Mouse (Mus musculus): Measurements from ENCODE around the gene Ttll12. TPM values are rescaled to one million over a fixed set of nuclear protein-coding genes. Genes with fewer than 3 reads are reported as not detected.

Ttll12 gene
- polyA plus RNA-seq (2012; rRNA removed): 20.0 and 20.1 TPM in 2 replicates

DNA sequence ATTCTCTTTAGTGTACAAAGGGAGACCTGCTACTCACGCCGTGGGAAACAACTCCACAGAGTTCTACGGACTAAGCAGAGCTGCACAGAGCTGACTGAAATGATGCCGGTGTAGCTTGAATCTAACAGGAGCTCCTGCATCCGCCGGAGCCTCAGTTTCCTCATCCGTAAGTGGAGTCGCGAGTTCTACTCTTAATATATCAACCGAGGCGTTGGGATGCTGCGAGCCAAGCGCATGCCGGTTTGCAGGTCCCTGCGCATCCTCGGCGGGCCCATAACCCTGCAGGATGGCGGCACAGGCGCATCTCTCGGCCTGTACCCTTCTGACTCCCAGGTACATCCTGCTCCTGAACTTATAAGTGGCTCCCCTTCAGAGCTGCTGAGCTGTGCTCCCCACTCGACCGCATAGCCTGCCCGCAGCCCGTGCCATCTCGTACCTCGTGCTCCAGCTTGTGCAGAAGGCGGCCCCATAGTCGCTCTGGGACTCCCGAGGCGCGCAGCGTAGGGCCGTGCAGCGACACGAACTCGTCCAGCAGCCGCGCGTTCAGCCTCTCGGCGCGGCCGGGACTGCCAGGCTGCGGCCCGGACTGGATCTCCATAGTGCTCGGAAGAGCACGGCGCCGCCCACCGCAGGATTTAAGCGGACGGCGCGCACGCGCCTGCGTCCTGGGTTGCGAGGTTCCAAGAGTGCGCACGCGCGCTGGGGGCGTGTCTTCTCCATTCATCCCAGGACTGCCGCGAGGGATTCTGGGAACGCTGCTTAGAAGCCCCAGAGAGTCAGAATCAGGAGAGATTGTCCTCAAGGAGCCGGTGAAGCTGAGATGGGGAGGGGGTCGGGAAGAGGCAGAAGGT, at the start of gene Ttll12:
Ttll12 (minus strand) TSS at position 645 of the 851 bp plus-strand sequence.
- no peak for DNase-seq (ENCODE audit: low read depth)

DNA sequence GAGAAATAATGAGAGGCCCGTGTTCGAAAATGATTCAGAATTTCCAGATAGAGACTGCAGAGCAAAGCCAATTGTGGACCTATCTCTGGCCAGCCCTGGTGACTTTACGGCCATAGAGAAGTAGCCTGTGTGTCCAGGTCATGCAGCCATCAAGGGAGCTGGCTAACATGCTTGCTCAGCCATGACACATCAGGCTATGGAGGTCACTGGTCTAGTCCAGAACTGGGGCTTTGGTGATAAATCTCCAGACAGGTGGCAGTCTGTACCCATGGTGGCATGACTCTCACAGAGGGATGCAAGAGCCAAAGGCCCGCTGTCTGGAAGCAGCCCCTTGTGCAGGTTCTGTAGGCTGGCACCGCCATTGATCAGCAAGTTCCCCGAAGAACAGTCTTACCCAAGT, 47.6 kb upstream of the Ttll12 start:
- DNase-seq (ENCODE audit: low read depth): no peak

DNA sequence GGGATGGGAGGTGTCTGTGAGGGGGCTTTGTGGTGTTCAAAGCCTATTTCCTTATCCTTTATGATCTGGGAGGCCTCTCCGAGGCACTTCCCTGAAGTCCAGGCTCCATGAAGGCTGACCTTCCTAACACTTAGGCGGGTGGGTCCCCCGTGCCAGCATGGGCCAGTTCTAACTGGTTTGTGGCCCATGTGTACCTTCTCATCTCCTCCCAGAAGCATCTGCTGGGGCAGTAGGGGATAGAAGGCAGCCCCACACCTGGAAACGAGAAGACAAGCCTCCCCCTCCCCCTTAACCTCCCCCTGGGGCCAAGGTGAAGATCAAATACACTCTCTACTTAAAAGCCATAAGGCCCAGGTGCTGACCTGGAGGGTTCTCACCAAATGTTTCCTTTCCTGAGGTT, 45.3 kb upstream of the Ttll12 start:
- no peak for DNase-seq (ENCODE audit: low read depth)

DNA sequence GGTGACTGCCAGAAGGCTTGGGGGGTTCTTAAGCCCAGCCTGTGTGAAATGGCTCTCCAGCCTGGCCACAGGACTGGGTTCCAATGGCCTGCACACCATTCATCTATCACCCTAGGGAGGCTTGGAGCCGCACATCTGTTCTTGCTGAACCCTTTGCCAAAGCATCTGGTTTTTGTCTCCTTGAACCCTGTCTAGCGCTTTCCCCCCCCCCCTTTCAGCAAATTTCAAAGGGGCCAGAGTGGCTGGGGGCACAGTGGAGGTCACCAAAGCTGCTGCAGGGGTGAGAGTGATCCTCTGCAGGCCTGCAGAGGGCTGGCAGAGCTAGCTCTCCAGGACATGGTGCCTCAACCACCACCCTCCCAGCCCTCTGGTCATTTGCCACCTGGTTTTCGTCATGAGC, 44.2 kb upstream of the Ttll12 start:
- no peak for DNase-seq (ENCODE audit: low read depth)

DNA sequence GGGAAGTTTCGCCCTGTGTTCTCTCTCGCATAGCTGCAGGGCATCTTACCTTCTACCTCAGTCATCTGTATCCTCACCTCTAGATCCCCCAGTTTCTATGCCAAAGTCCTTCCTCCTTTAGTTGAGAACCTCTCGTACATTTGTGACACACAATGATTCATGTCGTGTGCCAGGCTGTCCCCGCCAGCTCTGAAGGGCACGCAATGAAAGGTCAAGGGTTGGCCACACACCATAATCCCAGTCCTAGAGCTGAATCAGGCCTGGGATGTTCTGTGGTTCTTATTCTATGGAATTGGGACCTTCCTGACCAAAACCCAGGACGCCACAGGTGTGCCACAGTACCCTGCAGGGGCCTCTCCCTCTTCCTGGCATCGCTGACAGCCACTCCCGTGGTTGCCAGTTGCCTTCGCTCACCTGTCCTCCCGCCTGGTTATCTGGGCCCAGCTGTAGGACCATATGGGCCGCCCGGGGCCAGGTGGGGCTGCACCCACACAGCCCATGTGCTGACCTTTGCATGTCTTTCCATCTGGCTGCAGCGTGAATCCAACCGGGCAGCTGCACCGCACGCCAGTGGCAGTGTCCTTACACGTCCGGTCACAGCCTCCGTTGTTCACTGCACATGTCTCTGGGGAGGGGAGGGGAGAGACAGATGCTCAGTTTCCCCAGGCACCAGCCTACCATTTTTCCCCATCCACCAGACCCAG, 43.4 kb upstream of the Ttll12 start:
- DNase-seq (ENCODE audit: low read depth): no peak

DNA sequence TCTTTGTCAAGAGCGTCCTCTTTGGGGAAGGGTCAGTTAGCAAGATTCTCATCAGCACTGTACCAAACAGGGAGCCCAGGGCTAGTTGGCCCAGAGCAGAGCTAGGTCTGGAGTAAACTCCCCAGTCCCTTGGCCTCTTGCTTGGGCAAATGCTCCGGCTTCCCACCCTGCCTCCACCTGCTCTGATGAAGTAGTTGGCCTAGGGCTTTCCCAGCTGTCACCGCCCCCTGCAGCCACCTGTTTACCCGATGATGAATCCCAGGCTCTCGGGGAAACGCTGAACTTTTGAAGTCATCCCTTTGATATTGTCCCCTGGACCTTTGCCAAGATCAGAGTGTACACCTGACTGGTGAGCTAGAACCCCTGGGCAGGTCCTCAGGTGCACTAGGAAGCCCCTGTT, 41.8 kb upstream of the Ttll12 start:
- DNase-seq (ENCODE audit: low read depth): no peak

DNA sequence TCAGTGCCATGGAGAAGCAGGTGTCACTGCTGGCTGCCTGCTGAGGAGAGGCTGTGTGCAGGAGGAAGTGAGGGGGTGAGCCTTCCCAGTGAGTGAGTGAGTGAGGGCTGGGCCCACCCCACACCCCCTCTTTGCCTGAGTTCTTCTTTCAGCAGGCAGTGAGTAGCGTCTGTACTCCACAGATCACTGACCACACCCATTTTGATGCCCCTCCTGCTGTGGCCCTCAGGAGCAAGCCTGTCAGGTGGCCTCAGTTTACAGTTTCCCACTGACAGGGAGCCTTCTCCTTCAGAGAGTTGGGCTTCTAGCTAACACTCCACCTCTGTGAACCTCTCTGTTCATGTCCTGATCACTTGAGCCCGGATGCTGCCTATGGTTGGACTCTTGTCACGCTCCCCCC, 40.3 kb upstream of the Ttll12 start:
- no peak for DNase-seq (ENCODE audit: low read depth)

DNA sequence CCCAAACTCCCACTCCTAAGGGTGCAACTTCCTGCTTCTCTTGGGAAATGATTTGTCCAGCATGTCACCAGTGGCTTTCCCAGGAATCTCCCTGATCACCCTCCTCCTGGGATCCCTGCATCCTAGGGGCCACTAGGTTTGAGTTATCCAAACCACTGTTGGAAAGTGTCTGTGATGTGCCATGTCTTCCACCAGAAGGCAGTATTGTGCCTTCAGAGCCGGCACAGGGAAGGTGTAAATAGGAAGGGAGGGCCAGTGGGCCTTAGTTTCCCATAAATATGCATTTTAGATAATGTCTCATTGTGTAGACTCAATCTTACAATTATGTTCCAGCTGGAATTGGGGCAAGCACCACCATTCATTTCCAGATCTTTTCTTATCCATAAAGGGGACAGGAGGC, 39.1 kb upstream of the Ttll12 start:
- no peak for DNase-seq (ENCODE audit: low read depth)

DNA sequence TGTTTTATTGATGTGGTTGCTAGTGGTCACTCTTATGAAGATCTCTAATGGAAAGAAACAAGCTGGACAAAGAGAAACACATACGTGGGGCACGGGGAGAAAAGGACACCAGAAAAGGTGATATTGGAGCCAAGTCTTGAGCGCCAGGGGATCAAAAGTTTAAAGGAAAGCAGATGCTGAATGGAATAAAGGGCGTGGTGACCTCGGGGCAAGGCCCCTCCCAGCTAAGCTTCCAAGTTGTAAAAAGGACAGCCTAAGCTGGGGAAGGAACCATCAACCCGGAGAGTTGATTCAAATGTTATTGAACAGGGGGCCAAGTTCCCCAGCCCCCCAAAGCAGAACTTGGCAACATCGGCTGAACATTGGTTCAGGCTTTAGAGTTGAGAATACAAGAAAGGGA, 36.1 kb upstream of the Ttll12 start:
- DNase-seq (ENCODE audit: low read depth): no peak

DNA sequence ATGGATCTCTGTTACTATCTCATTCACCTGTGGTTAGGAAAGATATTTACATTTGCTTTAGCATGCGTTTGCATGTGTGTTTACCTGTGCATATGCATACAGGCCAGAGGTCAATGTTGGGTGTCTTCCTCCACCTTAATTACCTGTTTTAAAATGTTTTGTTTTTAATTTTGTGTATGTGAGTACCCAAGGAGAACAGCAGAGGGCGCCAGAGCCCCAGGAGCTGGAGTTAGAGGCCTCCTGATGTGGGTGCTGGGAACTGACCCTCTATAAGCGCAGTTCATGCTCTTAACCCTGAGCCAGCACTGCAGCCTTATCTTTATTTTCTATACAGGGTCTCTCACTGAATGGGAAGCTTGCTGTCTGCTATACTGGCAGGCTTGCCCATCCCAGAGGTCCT, 34.8 kb upstream of the Ttll12 start:
- DNase-seq (ENCODE audit: low read depth): no peak

DNA sequence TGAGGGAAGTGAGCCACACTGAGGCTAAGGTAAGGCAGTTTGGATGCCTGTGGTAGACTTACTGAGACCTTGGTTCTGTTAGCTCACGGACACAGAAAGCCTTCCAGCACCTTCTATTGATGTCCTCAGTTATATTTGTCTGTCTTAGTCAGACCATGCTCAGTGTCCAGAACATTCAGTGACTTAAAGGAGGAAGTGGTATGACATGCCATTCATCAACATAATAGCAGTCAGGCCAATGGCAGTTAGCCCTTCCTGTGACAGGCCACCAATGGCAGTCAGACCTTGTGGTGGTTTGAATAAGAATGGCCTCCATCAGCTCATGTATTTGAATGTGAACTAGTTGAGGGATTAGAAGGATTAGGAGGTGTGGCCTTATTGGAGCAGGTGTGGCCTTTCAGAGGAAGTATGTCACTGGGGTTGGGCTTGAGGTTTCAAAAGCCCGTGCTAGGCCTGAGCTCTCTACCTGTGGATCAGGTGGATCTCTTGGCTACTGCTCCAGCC, 31.2 kb upstream of the Ttll12 start:
- no peak for DNase-seq (ENCODE audit: low read depth)

DNA sequence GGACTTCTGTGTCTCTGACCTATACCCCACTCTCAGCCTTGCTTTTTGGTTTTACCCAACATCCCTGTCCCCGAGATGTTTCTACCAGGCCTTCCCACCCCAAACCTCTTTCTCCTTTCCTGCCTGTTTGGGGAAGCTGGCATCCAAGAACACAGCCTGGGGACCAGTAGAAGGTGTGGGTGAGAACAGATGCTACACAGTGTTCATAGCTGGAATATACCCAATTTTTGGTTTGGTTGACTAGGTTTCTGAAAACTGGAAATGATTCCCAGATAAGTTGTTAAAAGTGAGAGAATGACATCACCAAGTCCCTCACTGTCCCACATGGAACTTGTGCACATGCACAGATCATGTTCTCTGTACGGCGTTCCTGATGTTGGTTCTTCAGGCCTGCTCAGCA, 20.3 kb upstream of the Ttll12 start:
- DNase-seq (ENCODE audit: low read depth): no peak

DNA sequence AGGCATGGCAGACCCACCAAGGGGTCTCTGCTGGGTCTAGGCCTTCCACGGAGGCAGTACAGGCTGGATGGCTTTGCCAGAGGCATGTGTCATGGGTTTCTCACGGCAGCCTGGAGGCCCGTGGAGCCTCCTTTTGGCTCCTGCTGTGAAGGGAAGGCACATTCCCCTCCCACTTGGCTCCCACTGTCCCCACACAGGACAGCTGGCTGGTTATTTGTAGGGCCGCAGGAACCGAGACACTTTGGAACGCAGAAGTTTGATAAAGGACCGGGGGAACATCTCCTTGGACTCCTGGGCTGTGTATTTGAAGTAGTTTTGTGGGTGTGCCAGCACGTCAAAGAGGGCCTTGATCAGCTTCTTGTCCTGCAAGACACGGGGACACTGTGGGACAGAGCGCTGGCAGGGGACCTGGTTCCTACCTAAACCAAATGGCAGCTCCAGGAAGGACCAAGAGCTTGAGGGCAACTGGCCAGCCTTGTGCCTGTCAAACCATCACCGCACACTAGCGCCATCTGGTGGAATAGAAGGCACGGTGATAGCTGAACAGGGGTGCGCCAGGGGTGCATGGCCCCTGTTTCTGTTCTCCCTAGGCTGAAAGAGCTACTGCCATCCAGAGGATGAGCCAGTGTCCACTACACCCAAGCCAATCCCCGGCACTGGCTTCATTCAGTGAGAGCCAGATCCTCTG, 12.3 kb upstream of the Ttll12 start:
- DNase-seq (ENCODE audit: low read depth): no peak

DNA sequence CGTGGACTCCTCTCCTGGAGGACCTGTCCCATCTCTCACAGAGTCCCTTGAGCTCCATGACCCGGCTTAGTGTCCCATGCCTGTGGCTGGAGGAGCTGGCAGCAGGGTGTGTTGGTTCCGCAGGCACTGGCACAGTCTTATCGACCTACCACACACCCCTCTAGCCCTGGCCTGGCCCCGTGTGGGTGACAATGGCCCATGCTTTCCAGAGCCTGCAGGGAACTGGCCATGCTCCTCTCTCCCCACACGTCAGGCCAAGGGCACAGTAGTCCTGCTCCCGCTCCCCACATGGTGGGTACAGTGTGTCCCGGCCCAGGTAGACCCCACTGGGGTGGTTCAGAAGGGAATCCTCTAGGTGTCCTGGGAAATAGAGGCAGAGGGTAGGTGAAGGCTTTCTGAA, 11.7 kb upstream of the Ttll12 start:
- no peak for DNase-seq (ENCODE audit: low read depth)

DNA sequence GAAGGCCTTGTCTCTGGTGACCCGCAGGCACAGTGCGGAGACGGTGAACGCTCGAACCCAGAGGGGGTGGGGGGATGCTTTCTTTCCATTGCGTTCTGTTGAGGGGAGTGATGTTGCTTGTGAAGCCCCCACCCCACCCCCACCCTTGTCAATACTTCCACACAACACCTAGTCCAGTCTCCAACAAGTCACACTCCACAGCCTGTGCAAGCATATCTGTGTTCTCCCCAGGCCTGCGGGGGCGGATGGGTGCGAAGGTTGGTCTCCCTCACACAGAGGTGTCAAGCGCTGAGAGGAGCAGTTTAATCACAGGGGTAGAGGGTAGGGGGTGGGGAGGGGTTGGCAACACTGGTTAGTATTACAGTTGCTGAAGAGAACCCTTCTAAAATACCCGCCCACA, 11.3 kb upstream of the Ttll12 start:
- DNase-seq (ENCODE audit: low read depth): no peak

DNA sequence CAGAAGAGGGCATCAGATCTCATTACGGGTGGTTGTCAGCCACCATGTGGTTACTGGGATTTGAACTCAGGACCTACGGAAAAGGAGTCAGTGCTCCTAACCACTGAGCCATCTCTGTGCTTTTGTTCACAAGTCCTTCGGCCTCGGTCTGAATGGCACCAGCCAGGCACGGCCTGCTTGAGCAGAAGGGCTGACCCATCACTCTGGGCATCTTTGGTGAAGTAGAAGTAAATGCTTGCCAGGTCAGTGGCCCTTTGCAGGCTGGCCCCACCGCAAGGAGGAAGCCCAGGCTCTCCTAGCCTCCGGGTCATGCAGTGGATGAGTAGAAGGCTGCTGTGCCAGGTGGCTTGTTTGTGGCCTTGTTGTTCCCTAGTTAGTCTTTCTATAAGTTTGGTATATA, 8.5 kb upstream of the Ttll12 start:
- DNase-seq (ENCODE audit: low read depth): no peak

DNA sequence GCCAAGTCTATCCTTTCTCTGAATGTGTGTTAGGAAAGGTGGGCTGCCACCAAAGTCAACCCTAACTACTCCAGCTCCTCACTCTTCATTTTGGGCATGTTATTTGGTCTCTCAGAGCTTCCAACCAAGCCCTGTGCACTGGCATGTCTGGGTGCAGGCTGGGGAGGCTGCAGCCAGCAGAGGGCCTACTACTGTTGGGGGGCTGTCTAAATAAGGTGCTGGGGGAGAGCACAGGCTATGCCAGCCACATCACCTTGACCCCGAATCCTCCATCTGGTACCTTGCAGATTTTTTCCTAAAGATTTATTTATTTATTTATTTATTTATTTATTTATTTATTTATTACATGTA, 8.1 kb upstream of the Ttll12 start:
- DNase-seq (ENCODE audit: low read depth): no peak

DNA sequence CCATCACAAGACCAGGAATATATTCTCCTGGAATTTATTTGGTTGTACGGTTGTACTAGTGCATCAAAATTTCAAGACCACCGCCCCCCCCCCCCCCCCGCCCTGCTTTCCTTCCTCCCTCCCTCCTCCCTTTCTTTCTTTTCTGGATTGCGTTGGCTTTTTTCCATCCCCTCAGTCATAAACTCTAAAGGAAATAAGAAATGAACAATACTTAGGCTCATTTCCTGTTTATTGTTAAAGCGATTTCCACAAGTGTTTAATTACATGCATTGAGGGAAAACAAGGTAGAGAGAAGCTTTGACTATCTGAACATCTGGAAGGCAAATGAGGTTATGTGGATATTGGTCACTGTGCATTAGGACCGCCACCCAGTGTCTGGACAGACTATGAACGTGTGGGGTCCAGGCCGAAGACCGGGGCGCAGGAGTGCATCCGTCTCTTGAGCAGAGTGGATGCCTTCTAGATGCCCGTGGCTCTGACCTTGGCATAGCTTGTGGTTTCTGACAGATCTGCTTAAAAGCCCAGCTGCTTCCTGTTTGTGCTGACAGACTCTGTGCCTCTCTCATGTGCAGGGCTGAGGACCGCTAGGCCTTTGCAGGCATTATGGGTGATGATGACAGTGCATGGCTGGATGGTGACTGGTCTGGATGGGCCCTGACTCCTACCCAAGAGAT, 7.6 kb upstream of the Ttll12 start:
- DNase-seq (ENCODE audit: low read depth): no peak

DNA sequence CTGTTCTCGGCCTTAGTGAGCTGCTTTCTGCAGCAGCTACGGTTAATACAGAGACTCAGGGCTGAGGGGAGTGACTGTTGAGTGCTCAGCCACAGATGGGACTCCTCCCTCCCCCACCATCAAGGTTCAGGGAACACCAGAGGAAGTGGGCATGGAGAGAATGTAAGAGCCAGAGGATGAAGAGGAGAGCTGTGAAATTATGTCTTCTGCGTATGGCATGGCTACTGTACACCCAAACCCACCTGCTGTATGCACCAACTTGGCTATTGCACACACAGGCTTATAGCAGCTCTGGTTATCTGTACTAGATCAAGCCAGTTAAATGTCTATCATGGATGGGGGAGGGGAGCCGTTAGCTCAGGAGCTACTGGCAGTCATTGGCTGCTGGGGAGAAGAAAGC, 6.2 kb upstream of the Ttll12 start:
- DNase-seq (ENCODE audit: low read depth): no peak

DNA sequence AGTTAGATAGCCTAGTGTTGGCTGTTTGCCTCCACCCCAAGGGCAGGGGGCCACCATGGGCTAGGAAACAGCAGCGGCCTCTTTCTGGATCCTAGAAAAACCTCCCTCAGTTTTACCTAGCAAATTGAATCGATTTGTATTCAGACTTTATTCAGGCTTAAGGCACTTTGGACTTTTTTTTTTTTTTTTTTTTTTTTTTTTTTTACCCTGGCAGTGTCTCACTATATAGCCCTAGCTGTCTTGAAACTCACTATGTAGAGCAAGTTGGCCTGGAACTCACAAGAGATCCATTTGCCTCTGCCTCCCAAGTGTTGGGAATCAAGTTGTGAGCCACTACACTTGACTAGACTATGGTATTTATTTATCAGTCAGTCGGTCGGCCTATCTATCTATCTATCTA, 1.9 kb upstream of the Ttll12 start:
- DNase-seq (ENCODE audit: low read depth): no peak

DNA sequence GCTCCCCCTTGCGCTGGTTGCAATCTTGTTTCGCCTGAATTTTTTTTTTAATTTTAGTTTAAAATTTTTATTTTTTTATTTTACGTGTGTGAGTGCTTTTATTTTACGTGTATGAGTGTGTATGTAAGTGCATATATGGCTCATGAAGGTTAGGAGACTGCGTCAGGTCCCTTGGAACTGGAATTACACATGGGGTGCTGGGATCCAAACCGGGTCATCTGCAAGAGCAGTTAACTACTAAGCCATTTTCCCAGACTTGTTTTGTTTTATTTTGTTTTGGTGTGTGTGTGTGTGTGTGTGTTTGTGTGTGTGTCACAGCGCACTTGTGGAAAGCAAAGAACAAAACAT, 381 bp upstream of the Ttll12 start:
- DNase-seq (ENCODE audit: low read depth): no peak

All from gonadal fat pad, adult 2 months (tissue).